Mouse (Mus musculus) bone marrow, adult 2 months (tissue): Measurements from ENCODE around the gene Muc2.
A peak's percentile ranks its signal among the peaks of the same experiment; 100 is the strongest.

Source experiments
- CTCF ChIP-seq: fragments of 200-500 bp; IDR thresholded peaks from 2 replicates; pipeline ENCODE4 v1.5.1; 2011; ENCODE audit warnings: low read length, control low read depth; ENCODE audit not compliant: control insufficient read depth, insufficient read depth
- POLR2A ChIP-seq: fragments of 200-500 bp; IDR thresholded peaks from 2 replicates; pipeline ENCODE4 v1.6.1; 2011; ENCODE audit warnings: low read depth, mild to moderate bottlenecking, control low read depth, low read length, borderline replicate concordance; ENCODE audit not compliant: control insufficient read depth

- TF ChIP-seq POLR2A (no peak), CTCF (peak; percentile 68)
These were observed 23.9 kb upstream of the Muc2 start for GRCm38 (mm10) chr7:141666190-141666589.
